Mouse (Mus musculus) MEL (cell line): ENCODE results near the gene Cip2a. TPM values are rescaled to one million over a fixed set of nuclear protein-coding genes. Genes with fewer than 3 reads are reported as not detected.

Experiments used
- DNase-seq: peaks from one replicate; pipeline ENCODE4 v3.0.0; 2011; ENCODE audit warnings: low read depth, low spot score
- H3K27ac ChIP-seq: 2 replicates; pipeline ENCODE4 v1.5.1; 2012; ENCODE audit warnings: low read depth, mild to moderate bottlenecking, control low read depth, low read length, moderate library complexity; ENCODE audit not compliant: control insufficient read depth
- H3K27me3 ChIP-seq, 2 experiments: fragments of 150-350 bp in 1 of 2; sonication (generic) in 1 of 2; 2 replicates each; pipeline ENCODE4 v1.6.1; 2012; ENCODE audit warnings: low read length in 2 of 2, mild to moderate bottlenecking in 2 of 2, improper control_type of control experiment in 1 of 2, moderate library complexity in 1 of 2; ENCODE audit not compliant: insufficient read depth in 2 of 2, control insufficient read depth in 1 of 2
- H3K36me3 ChIP-seq, 2 experiments: 2 replicates each; pipeline ENCODE4 v1.6.1; 2012 to 2014; ENCODE audit warnings: low read length in 2 of 2, improper control_type of control experiment in 1 of 2, inconsistent platforms in 1 of 2, mild to moderate bottlenecking in 1 of 2; ENCODE audit not compliant: insufficient read depth in 2 of 2, control insufficient read depth in 1 of 2
- H3K4me1 ChIP-seq, 2 experiments: fragments of 150-350 bp in 1 of 2; sonication (generic) in 1 of 2; 2 replicates each; pipeline ENCODE4 v1.6.1; 2012; ENCODE audit warnings: low read length in 2 of 2, improper control_type of control experiment in 1 of 2, mild to moderate bottlenecking in 1 of 2; ENCODE audit not compliant: insufficient read depth in 2 of 2, control insufficient read depth in 1 of 2
- H3K4me3 ChIP-seq, 2 experiments: fragments of 150-350 bp in 1 of 2; sonication (generic) in 1 of 2; 2 replicates each; pipeline ENCODE4 v1.5.1; 2012; ENCODE audit warnings: low read depth in 2 of 2, low read length in 2 of 2, mild to moderate bottlenecking in 2 of 2, moderate library complexity in 2 of 2, control low read depth in 1 of 2, improper control_type of control experiment in 1 of 2; ENCODE audit not compliant: control insufficient read depth in 1 of 2, insufficient read depth in 1 of 2
- H3K79me2 ChIP-seq: 2 replicates; pipeline ENCODE4 v1.6.1; 2012; ENCODE audit warnings: mild to moderate bottlenecking, low read length, moderate library complexity; ENCODE audit not compliant: control insufficient read depth, poor library complexity, insufficient read depth
- H3K9ac ChIP-seq: 2 replicates; pipeline ENCODE4 v1.6.1; 2012; ENCODE audit warnings: low read depth, mild to moderate bottlenecking, control low read depth, low read length, moderate library complexity; ENCODE audit not compliant: control insufficient read depth, poor library complexity, severe bottlenecking
- H3K9me3 ChIP-seq: fragments of 150-350 bp; sonication (generic); replicated peaks from 2 replicates; pipeline ENCODE4 v1.6.1; 2012; ENCODE audit warnings: mild to moderate bottlenecking, low read length, improper control_type of control experiment, moderate library complexity; ENCODE audit not compliant: insufficient read depth
- BHLHE40 ChIP-seq: IDR thresholded peaks from 2 replicates; pipeline ENCODE4 v1.6.1; 2012; ENCODE audit warnings: low read depth, mild to moderate bottlenecking, inconsistent platforms, low read length, improper control_type of control experiment, borderline replicate concordance
- CTCF ChIP-seq, 3 experiments: IDR thresholded peaks in 2 of 3; conservative IDR thresholded peaks in 1 of 3; 2 replicates each; pipeline ENCODE4 v1.5.1; 2011 to 2012; ENCODE audit warnings: low read length in 3 of 3, low read depth in 2 of 3, mild to moderate bottlenecking in 2 of 3, improper control_type of control experiment in 1 of 3, inconsistent platforms in 1 of 3, mixed read lengths in 1 of 3, moderate library complexity in 1 of 3; ENCODE audit not compliant: control insufficient read depth in 1 of 3, insufficient read depth in 1 of 3, poor library complexity in 1 of 3, severe bottlenecking in 1 of 3
- E2F4 ChIP-seq: IDR thresholded peaks from 2 replicates; pipeline ENCODE4 v1.6.1; 2011; ENCODE audit warnings: low read depth, low read length, improper control_type of control experiment, borderline replicate concordance
- ETS1 ChIP-seq: IDR thresholded peaks from 2 replicates; pipeline ENCODE4 v1.6.1; 2012; ENCODE audit warnings: low read depth, mild to moderate bottlenecking, inconsistent platforms, low read length, improper control_type of control experiment, moderate library complexity
- HCFC1 ChIP-seq: IDR thresholded peaks from 2 replicates; pipeline ENCODE4 v1.6.1; 2012; ENCODE audit warnings: low read depth, mild to moderate bottlenecking, inconsistent platforms, low read length, improper control_type of control experiment, moderate library complexity
- JUND ChIP-seq: IDR thresholded peaks from 2 replicates; pipeline ENCODE4 v1.6.1; 2011; ENCODE audit warnings: low read depth, mild to moderate bottlenecking, improper control_type of control experiment, low read length
- KAT2A ChIP-seq: conservative IDR thresholded peaks from 2 replicates; pipeline ENCODE4 v1.6.1; 2012; ENCODE audit warnings: low read depth, low read length, improper control_type of control experiment, inconsistent platforms
- MAZ ChIP-seq: IDR thresholded peaks from 2 replicates; pipeline ENCODE4 v1.6.1; 2012; ENCODE audit warnings: low read depth, mild to moderate bottlenecking, inconsistent platforms, low read length, improper control_type of control experiment
- MXI1 ChIP-seq: IDR thresholded peaks from 2 replicates; pipeline ENCODE4 v1.6.1; 2011; ENCODE audit warnings: mild to moderate bottlenecking, low read depth, low read length, improper control_type of control experiment
- NRF1 ChIP-seq: IDR thresholded peaks from 2 replicates; pipeline ENCODE4 v1.6.1; 2014; ENCODE audit warnings: low read depth, mild to moderate bottlenecking, inconsistent platforms, low read length, improper control_type of control experiment, moderate library complexity; ENCODE audit not compliant: poor library complexity, insufficient read depth, severe bottlenecking
- POLR2A ChIP-seq, 2 experiments: IDR thresholded peaks; 2 replicates each; pipeline ENCODE4 v1.6.1; 2011 to 2012; ENCODE audit warnings: low read length in 2 of 2, mild to moderate bottlenecking in 2 of 2, control low read depth in 1 of 2, improper control_type of control experiment in 1 of 2, low read depth in 1 of 2, moderate library complexity in 1 of 2; ENCODE audit not compliant: control insufficient read depth in 1 of 2, insufficient read depth in 1 of 2, poor library complexity in 1 of 2
- POLR2AphosphoS2 ChIP-seq: IDR thresholded peaks from 2 replicates; pipeline ENCODE4 v1.6.1; 2011; ENCODE audit warnings: low read length, improper control_type of control experiment
- POLR2AphosphoS5 ChIP-seq: IDR thresholded peaks from 2 replicates; pipeline ENCODE4 v1.6.1; 2012; ENCODE audit warnings: low read depth, borderline replicate concordance, mild to moderate bottlenecking, inconsistent platforms, low read length, moderate library complexity, mixed read lengths
- RAD21 ChIP-seq: IDR thresholded peaks from 2 replicates; pipeline ENCODE4 v1.6.1; 2011; ENCODE audit warnings: mild to moderate bottlenecking, low read depth, low read length, improper control_type of control experiment
- RCOR1 ChIP-seq: IDR thresholded peaks from 2 replicates; pipeline ENCODE4 v1.6.1; 2012; ENCODE audit warnings: low read depth, mild to moderate bottlenecking, inconsistent platforms, low read length, improper control_type of control experiment
- SIN3A ChIP-seq: IDR thresholded peaks from 2 replicates; pipeline ENCODE4 v1.6.1; 2012; ENCODE audit warnings: low read length, improper control_type of control experiment, inconsistent platforms
- SMC3 ChIP-seq: IDR thresholded peaks from 2 replicates; pipeline ENCODE4 v1.6.1; 2011; ENCODE audit warnings: low read depth, low read length, improper control_type of control experiment
- TBP ChIP-seq: IDR thresholded peaks from 2 replicates; pipeline ENCODE4 v1.8.0; 2011; ENCODE audit warnings: low read depth, low read length, improper control_type of control experiment
- ZMIZ1 ChIP-seq: IDR thresholded peaks from 2 replicates; pipeline ENCODE4 v1.6.1; 2012; ENCODE audit warnings: low read depth, mild to moderate bottlenecking, inconsistent platforms, low read length, improper control_type of control experiment, moderate library complexity
- ZNF384 ChIP-seq: IDR thresholded peaks from 2 replicates; pipeline ENCODE4 v1.6.1; 2012; ENCODE audit warnings: low read depth, mild to moderate bottlenecking, inconsistent platforms, low read length, improper control_type of control experiment
- polyA plus RNA-seq, 2 experiments: library from polyadenylated mRNA; stranded (reverse) in 1 of 2; unstranded in 1 of 2; fragments of >175 nt in 1 of 2; fragments of >200 nt in 1 of 2; gene quantifications; 2 replicates each; pipeline versions ENCODE4 v1.2.1 to v1.2.4; 2012; ENCODE audit warnings: low replicate concordance in 2 of 2, low read depth in 1 of 2; ENCODE audit not compliant: insufficient read length in 2 of 2, insufficient read depth in 1 of 2, missing spikeins in 1 of 2
- total RNA-seq: library from RNA; depleted of rRNA; stranded (reverse); fragments of 300-350 nt; gene quantifications from 2 replicates; pipeline ENCODE4 v1.2.3, GENCODE M21; 2012

Cip2a gene
- total and polyA plus RNA-seq, 3 experiments = 22.4 to 52.6 TPM; not detected in 1

- no peaks in the 10 kb centered on the region; the same call in 1 of the 2 replicates for H3K79me2 ChIP-seq
- no peaks in the 10 kb centered on the region for H3K27me3 ChIP-seq
- H3K9ac ChIP-seq = no peak overlapping the region
Measured at GRCm38 (mm10) chr16:48979965-48980364, 14.0 kb upstream of the Cip2a start.

DNA sequence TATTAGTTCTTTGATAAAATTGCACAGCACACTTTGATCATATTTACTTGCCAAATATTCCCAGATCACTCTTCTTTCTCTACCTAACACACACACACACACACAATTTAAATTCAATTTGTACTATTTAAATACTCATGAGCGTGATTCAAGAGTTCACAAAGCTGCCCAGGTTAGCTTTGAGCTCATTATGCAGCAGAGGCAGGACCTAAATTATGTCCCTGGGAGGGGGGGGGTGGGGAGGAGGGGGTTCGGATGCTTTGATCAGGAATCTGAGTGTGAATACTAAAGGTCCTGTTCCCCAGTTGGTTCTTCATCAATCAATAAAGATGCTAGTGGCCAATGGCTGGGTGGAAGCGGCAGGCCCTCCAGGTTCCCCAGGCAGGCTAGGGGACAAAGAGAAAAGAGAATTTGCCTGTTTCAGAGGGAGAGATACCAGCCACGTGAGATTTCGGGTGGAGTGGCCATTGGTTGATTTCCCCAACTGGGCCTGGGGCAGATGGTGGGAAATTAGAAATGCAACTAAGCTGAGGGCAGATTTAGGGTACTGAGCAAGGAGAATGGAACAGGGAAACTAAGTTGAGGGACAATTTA is 8.9 kb upstream of the Cip2a start:
- Histone ChIP-seq H3K4me3 (no peak overlapping the region), H3K36me3 (peaks cover 0 to 15% of the 10 kb centered on the region in 2 experiments; a peak in 3 of 4 replicates), H3K27ac (no peak overlapping the region), H3K9ac (no peak overlapping the region), H3K4me1 (no peaks in the 10 kb centered on the region)
- no peak for DNase-seq
- TF ChIP-seq BHLHE40 (no peak), RAD21 (no peak), NRF1 (no peak), POLR2AphosphoS2 (no peak)
- TF ChIP-seq, all 39 proteins: peak for 0
- Histone ChIP-seq H3K27me3 (no peaks in the 10 kb centered on the region), H3K79me2 (no peaks in the 10 kb centered on the region; the same call in 1 of the 2 replicates), H3K9me3 (no peaks in the 10 kb centered on the region)

More at GRCm38 (mm10) chr16:48979965-48980364, 14.0 kb upstream of the Cip2a start:
- Histone ChIP-seq H3K4me3 (no peak overlapping the region), H3K9me3 (no peaks in the 10 kb centered on the region), H3K27ac (no peak overlapping the region), H3K36me3 (peaks cover 0 to 38% of the 10 kb centered on the region in 2 experiments; a peak in 2 of 4 replicates), H3K4me1 (no peaks in the 10 kb centered on the region)
- no peak for TF ChIP-seq RAD21
- no peak for TF ChIP-seq MXI1
- TF ChIP-seq TBP = no peak
- TF ChIP-seq KAT2A = no peak
- TF ChIP-seq CTCF (IDR thresholded peaks at IDR 0.05 in 2 of 3, conservative IDR thresholded peaks at IDR 0.05 in 1 of 3; ENCODE audit: control insufficient read depth in 1 of 3, insufficient read depth in 1 of 3, low read depth in 2 of 3, low read length in 3 of 3, poor library complexity in 1 of 3, severe bottlenecking in 1 of 3) = no peak
- no peak for TF ChIP-seq JUND
- no peak for TF ChIP-seq HCFC1
- no peak for TF ChIP-seq ETS1
- TF ChIP-seq POLR2A (IDR thresholded peaks at IDR 0.05; ENCODE audit: control insufficient read depth in 1 of 2, insufficient read depth in 1 of 2, low read depth in 1 of 2, low read length in 2 of 2, poor library complexity in 1 of 2) = no peak
- DNase-seq = no peak

DNA sequence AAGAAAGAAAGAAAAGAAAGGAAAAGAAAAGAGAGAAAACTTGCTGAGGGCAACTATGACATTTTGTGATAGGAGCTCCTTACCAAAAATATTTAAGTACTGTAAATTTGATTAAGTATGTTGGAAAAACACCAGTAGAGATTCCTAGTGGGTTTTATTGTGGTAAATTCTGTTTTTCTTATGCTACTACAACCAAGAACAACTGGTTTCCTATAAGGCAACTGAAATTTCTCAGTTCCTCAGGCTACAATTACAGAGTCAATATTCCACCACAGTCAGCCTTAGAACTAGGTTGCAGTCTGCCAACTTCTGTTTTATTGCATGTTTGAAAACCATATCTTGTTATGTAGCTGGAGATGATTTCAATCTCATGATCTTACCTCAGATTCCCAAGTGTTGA is 4.3 kb upstream of the Cip2a start:
- Histone ChIP-seq H3K4me3 (no peak overlapping the region), H3K27ac (no peak overlapping the region), H3K9ac (no peak overlapping the region), H3K79me2 (peaks cover 22% of the 10 kb centered on the region), H3K9me3 (no peaks in the 10 kb centered on the region)
- TF ChIP-seq HCFC1 = no peak
- TF ChIP-seq SMC3 = no peak
- no peak for TF ChIP-seq SIN3A
- TF ChIP-seq E2F4 = no peak
- TF ChIP-seq MAZ = no peak
- no peak for TF ChIP-seq POLR2AphosphoS5
- no peak for TF ChIP-seq ZMIZ1
- no peak for TF ChIP-seq ZNF384
- TF ChIP-seq TBP = no peak
- TF ChIP-seq RAD21 = no peak
- no peak for TF ChIP-seq RCOR1
- TF ChIP-seq, all 39 proteins: peak for 0
- DNase-seq = no peak
- peaks cover 0 to 5% of the 10 kb centered on the region in 2 experiments; a peak in 2 of 4 replicates for H3K4me1 ChIP-seq
- no peaks in the 10 kb centered on the region for H3K27me3 ChIP-seq
- H3K36me3 ChIP-seq = peaks cover 3 to 4% of the 10 kb centered on the region in 2 experiments; a peak in 3 of 4 replicates
